Mouse (Mus musculus): ENCODE measurements around the gene Coq8a. TPM values are rescaled to one million over a fixed set of nuclear protein-coding genes. Genes with fewer than 3 reads are reported as not detected.

Gene Coq8a
- polyA plus RNA-seq, 1 experiment, result 13.2 TPM

DNA sequence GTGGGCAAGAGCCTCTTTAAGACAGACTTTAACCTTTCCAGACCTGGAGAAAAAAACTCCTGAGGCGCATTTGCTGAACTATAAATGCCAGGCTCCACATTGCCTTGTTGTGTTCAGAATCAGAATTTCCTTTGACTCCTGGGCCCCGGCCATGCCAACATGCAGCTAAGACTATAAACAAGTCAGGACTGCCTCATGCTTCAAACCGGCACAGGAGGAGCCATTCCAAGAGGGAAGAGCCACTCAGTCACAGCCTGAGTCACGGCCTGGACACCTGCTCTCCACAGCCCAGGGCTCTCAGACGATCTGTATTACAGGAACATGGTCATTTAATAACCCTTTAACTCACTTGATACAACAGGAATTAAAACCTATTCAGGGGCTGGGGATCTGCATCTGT, 1.3 kb upstream of the Coq8a start:
- Histone ChIP-seq H3K27ac (ENCODE audit: insufficient read depth, low read depth, low read length) (no peak overlapping the region), H3K36me3 (ENCODE audit: control insufficient read depth, insufficient read depth, low read length) (no peaks in the 10 kb centered on the region), H3K4me3 (ENCODE audit: low read depth, low read length) (no peak overlapping the region), H3K4me1 (ENCODE audit: control insufficient read depth, insufficient read depth, insufficient read length, low read length) (no peaks in the 10 kb centered on the region), H3K27me3 (ENCODE audit: control insufficient read depth, insufficient read depth, low read length) (no peaks in the 10 kb centered on the region)
- no peak for TF ChIP-seq CTCF (IDR thresholded peaks at IDR 0.05; ENCODE audit: extremely low read depth, insufficient read length, insufficient replicate concordance, low read depth, low read length)
- 47% methylated on average over 5 of the region's 5 CpGs for WGBS

DNA sequence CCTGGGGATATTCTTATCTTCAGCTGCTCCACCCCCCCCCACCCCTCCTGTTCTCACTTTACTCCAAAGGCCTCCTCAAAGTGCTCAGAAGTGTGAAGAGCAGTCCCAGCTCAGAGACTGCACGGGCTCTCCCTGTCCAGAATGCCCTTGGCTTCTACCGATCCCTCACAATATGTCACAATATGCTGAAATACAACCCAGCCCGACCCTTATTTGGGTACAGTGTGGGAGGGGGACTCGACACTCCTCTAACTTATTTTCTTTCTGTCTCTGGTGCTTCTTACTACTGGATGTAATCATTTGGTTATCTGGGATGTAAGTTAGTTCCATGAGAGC, 281 bp upstream of the Coq8a start:
- peaks cover 3% of the 10 kb centered on the region; the same call in 1 of the 2 replicates for H3K4me1 ChIP-seq (ENCODE audit: control insufficient read depth, insufficient read depth, insufficient read length, low read length)
- no peak for TF ChIP-seq CTCF (IDR thresholded peaks at IDR 0.05; ENCODE audit: extremely low read depth, insufficient read length, insufficient replicate concordance, low read depth, low read length)
- 70% methylated on average over 4 of the region's 4 CpGs for WGBS

DNA sequence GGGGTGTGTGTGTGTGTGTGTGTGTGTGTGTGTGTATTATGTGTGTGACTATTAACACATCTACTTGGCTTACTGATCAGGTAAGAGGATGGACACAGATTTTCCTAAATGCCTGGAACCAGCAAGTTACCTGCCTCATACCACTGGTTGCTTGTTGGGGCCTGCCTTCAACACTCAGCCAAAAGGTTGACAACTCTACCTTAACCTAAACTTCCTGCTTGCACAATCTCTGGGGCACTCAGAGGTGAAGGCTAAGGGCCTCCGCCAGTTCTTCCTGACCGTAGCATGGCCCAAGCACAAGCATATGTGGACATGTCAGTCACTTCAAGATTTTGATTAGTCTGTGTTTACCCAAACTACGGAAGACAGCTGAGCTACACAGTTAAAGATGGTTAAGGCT, 1.4 kb downstream of the Coq8a start:
- Histone ChIP-seq H3K36me3 (ENCODE audit: control insufficient read depth, insufficient read depth, low read length) (no peaks in the 10 kb centered on the region), H3K27me3 (ENCODE audit: control insufficient read depth, insufficient read depth, low read length) (no peaks in the 10 kb centered on the region), H3K27ac (ENCODE audit: insufficient read depth, low read depth, low read length) (no peak overlapping the region), H3K4me1 (ENCODE audit: control insufficient read depth, insufficient read depth, insufficient read length, low read length) (peaks cover 9% of the 10 kb centered on the region), H3K4me3 (ENCODE audit: low read depth, low read length) (no peak overlapping the region)
- TF ChIP-seq CTCF (IDR thresholded peaks at IDR 0.05; ENCODE audit: extremely low read depth, insufficient read length, insufficient replicate concordance, low read depth, low read length) (no peak), POLR2A (IDR thresholded peaks at IDR 0.05; ENCODE audit: low read depth, low read length) (no peak)
- 77% methylated on average over 3 of the region's 3 CpGs for WGBS

More for the DNA sequence above, 281 bp upstream of the Coq8a start:
- H3K27ac ChIP-seq (ENCODE audit: insufficient read depth, low read depth, low read length), result 0 out of 2 replicates have a peak overlapping the region, but pooled peaks have one; percentile 15
- no peak overlapping the region for H3K4me3 ChIP-seq (ENCODE audit: low read depth, low read length)
- H3K36me3 ChIP-seq (ENCODE audit: control insufficient read depth, insufficient read depth, low read length), result no peaks in the 10 kb centered on the region
- no peaks in the 10 kb centered on the region for H3K27me3 ChIP-seq (ENCODE audit: control insufficient read depth, insufficient read depth, low read length)

DNA sequence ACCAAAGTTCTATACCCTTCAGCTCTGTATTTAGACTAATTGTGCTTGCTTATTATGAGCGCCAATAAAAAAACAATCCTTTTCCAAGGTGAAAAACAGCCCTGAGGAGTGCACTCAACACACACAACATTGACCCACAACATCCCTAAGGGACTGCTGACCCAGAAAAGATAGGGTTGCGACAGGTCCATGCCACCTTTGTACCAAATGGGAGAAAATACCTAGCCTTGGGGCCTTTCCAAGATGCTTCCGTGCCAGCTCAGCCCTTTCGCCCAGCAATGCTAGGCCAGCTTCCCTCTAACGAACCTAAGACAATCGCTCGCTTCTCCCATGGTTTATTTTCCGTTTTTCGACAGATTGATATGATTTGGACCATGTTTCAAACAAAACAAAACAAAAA, 2.9 kb downstream of the Coq8a start:
- TF ChIP-seq CTCF (IDR thresholded peaks at IDR 0.05; ENCODE audit: extremely low read depth, insufficient read length, insufficient replicate concordance, low read depth, low read length), result no peak
- no peak for TF ChIP-seq POLR2A (IDR thresholded peaks at IDR 0.05; ENCODE audit: low read depth, low read length)
- H3K27ac ChIP-seq (ENCODE audit: insufficient read depth, low read depth, low read length), result no peak overlapping the region

DNA sequence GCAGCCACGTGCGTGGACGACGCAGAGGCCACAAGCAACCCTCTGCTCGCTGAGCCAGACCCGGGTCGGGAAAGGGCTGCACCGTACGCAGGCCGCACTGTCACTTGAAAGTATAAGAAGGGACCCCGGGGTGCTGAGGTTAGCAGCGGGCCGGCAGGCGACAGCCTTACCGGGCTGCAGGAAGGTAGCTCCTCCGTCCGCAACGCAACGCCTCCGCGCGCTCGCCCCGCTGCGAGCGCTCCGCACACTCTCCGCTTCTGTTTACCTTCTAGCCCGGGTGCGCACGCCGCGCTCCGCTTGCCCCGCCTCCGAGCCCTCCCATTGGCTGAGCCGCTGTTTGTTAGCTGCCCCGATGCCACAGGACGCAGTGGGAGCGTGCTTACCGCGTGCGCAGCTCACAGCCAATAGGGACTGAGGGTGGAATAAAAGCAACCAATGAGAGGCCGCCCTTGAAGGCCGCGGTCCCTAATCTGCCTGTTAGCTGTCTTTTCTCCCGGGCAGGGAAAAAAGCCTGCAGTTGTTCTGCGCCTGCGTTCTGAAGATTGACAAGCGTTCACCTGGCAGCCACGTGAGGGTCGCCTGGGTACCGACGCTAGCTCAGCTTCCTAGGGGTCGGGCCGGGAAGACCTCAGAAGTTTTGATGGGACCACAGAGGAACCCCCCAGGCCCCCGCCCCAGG, 3.6 kb downstream of the Coq8a start:
- WGBS, result under 1% methylated on average over 57 of the region's 57 CpGs
- no peaks in the 10 kb centered on the region for H3K36me3 ChIP-seq (ENCODE audit: control insufficient read depth, insufficient read depth, low read length)
- no peak for TF ChIP-seq CTCF (IDR thresholded peaks at IDR 0.05; ENCODE audit: extremely low read depth, insufficient read length, insufficient replicate concordance, low read depth, low read length)
- TF ChIP-seq POLR2A (IDR thresholded peaks at IDR 0.05; ENCODE audit: low read depth, low read length), result peak; percentile 79
- no peaks in the 10 kb centered on the region for H3K27me3 ChIP-seq (ENCODE audit: control insufficient read depth, insufficient read depth, low read length)
- H3K27ac ChIP-seq (ENCODE audit: insufficient read depth, low read depth, low read length), result peak overlapping the region; percentile 77
- peak overlapping the region; percentile 84 for H3K4me3 ChIP-seq (ENCODE audit: low read depth, low read length)
- H3K4me1 ChIP-seq (ENCODE audit: control insufficient read depth, insufficient read depth, insufficient read length, low read length), result peaks cover 22% of the 10 kb centered on the region

More for the DNA sequence above, 2.9 kb downstream of the Coq8a start:
- H3K4me3 ChIP-seq (ENCODE audit: low read depth, low read length), result no peak overlapping the region
- WGBS, result 88% methylated on average over 9 of the region's 9 CpGs
- H3K4me1 ChIP-seq (ENCODE audit: control insufficient read depth, insufficient read depth, insufficient read length, low read length), result peaks cover 17% of the 10 kb centered on the region
- no peaks in the 10 kb centered on the region for H3K36me3 ChIP-seq (ENCODE audit: control insufficient read depth, insufficient read depth, low read length)
- H3K27me3 ChIP-seq (ENCODE audit: control insufficient read depth, insufficient read depth, low read length), result no peaks in the 10 kb centered on the region

DNA sequence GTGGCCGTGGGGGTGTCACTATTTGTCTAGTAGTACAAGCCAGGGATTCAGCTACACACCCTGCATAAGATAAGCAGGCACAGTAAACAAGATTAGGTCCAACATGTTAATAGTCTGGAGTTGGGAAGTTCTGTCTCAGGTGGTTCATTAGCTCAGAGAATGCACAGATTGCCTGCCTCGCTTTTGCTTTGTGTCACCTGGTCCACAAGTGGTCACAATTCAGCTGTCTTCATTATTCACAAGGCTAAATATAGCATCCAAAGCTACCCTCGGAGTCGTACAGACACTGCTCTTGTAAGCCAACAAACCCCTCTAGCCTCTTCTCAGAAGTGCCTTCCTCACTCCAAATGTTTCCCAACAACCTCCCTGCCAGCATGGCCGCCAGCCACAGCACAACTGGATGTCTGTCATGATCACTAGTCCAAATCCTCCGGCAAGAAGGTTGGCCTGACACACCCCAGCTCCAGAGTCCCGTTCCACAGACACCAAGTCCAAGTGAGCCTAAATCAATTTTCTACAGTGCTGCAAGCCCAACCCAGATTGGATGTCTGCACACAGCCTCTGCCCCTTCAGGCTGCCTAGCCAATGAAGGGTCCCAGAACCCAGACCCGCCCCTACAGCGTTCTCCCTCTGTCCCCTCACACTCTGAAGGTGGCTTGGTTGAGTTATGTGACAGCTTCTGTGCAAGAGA, 4.5 kb downstream of the Coq8a start:
- TF ChIP-seq POLR2A (IDR thresholded peaks at IDR 0.05; ENCODE audit: low read depth, low read length), result no peak
- no peak for TF ChIP-seq CTCF (IDR thresholded peaks at IDR 0.05; ENCODE audit: extremely low read depth, insufficient read length, insufficient replicate concordance, low read depth, low read length)
- H3K27me3 ChIP-seq (ENCODE audit: control insufficient read depth, insufficient read depth, low read length), result no peaks in the 10 kb centered on the region
- H3K27ac ChIP-seq (ENCODE audit: insufficient read depth, low read depth, low read length), result peak overlapping the region; percentile 77
- no peaks in the 10 kb centered on the region for H3K36me3 ChIP-seq (ENCODE audit: control insufficient read depth, insufficient read depth, low read length)
- 7% methylated on average over 9 of the region's 9 CpGs for WGBS
- H3K4me1 ChIP-seq (ENCODE audit: control insufficient read depth, insufficient read depth, insufficient read length, low read length), result peaks cover 22% of the 10 kb centered on the region
- peak overlapping the region; percentile 84 for H3K4me3 ChIP-seq (ENCODE audit: low read depth, low read length)

DNA sequence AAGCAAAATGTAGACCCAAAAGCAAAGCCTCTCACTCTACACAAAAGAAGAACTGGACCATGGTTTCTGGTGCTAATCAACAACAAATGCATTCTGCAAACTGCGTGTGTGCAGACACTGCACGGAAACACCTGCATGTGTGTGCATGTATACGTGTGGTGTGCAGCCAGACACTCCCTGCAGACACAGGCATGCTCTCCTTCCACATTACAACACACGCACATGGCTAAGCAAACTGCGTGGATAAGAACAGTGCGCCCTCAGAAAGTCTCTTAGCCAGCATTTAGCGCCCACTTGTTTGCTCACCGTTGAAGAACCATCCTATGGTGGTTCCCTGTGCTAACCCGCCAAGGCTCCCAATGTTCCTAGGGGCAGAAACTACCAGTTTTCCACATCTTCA, 5.4 kb downstream of the Coq8a start:
- Histone ChIP-seq H3K27ac (ENCODE audit: insufficient read depth, low read depth, low read length) (peak overlapping the region; percentile 77), H3K27me3 (ENCODE audit: control insufficient read depth, insufficient read depth, low read length) (no peaks in the 10 kb centered on the region), H3K4me1 (ENCODE audit: control insufficient read depth, insufficient read depth, insufficient read length, low read length) (peaks cover 22% of the 10 kb centered on the region), H3K36me3 (ENCODE audit: control insufficient read depth, insufficient read depth, low read length) (no peaks in the 10 kb centered on the region), H3K4me3 (ENCODE audit: low read depth, low read length) (peak overlapping the region; percentile 26)
- TF ChIP-seq POLR2A (IDR thresholded peaks at IDR 0.05; ENCODE audit: low read depth, low read length) (no peak), CTCF (IDR thresholded peaks at IDR 0.05; ENCODE audit: extremely low read depth, insufficient read length, insufficient replicate concordance, low read depth, low read length) (no peak)
- WGBS, result 29% methylated on average over 9 of the region's 9 CpGs
